Comparison of ENCODE assay signal across 23 mouse cellular contexts in the genomic region with DNA sequence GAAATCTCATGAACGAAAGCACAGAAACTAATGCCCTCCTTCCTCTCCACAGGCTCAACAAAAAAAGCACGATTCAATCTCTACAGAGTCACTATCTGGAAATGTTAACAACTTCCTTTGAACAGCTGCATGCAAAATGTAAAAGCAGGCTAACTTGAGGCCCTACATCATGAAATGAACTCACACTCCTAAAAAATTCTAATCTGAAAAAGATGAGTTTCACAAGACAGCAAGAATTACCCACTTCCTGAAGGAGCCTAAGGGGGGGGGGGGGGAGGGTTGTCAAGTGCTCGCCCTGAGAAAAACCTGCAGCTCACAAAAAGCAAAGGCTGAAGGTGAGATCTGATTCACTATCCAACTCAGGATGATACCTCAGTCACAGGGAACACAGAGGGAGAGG. TPM values are rescaled to one million over a fixed set of nuclear protein-coding genes. Genes with fewer than 3 reads are reported as not detected.
DNase-seq lines count a peak whose midpoint lies in the region; ATAC-seq and TF ChIP-seq lines count a peak whose summit lies in the region.
"Had no signal": no experiment of that assay in that cellular context is flagged by ENCODE, and none has a peak within 500 bp of the region (broad histone marks: within the 10 kb centered on the region; RNA-seq: fewer than 3 reads in every experiment).

No protein-coding gene starts in this region.

- H3K27ac ChIP-seq in heart, embryonic 10.5 days: no peak overlapping the region
- H3K27ac ChIP-seq in stomach, embryonic 16.5 days (ENCODE audit: low read length): peak overlapping the region; percentile 68; the same call in 1 of the 2 replicates
- H3K27ac ChIP-seq in stomach, postnatal 0 days (replicated peaks): no peak overlapping the region
- H3K27ac ChIP-seq in cerebellum, adult 2 months (ENCODE audit: insufficient read depth, low read length): no peak overlapping the region; the same call in 1 of the 2 replicates
- H3K27ac ChIP-seq: embryonic facial prominence, embryonic 10.5 days; forebrain, embryonic 15.5 days; heart, embryonic 15.5 days; hindbrain, embryonic 13.5 days; liver, embryonic 13.5 days; midbrain, embryonic 15.5 days; neural tube, embryonic 13.5 days had no signal

- peak; percentile 49 for DNase-seq in heart, adult 11 months
- no peak for DNase-seq in heart, embryonic 10.5 days (ENCODE audit: low spot score)
- no peak for DNase-seq in stomach, postnatal 0 days (ENCODE audit: low spot score)
- DNase-seq in naive thymus-derived CD4-positive, alpha-beta T cell, adult 2 months (ENCODE audit: low read depth): peak; percentile 74
- no peak for DNase-seq in layer of hippocampus, adult 9-11 months
- DNase-seq in cerebellum, adult 2 months: no peak
- DNase-seq: cerebellum, adult 9-10 months; heart, postnatal 36 days; kidney, postnatal 25 days; liver, embryonic 13.5 days; lung, embryonic 14.5 days; retina, postnatal 1 day; right cerebral cortex, postnatal 25 days; thymus, adult 18-20 months had no signal

- H3K4me3 ChIP-seq in heart, embryonic 10.5 days: no peak overlapping the region
- H3K4me3 ChIP-seq in stomach, embryonic 16.5 days (replicated peaks; ENCODE audit: low read length): no peak overlapping the region
- H3K4me3 ChIP-seq in stomach, postnatal 0 days (ENCODE audit: low read depth, low read length): no peak overlapping the region
- H3K4me3 ChIP-seq in cerebellum, adult 2 months (replicated peaks; ENCODE audit: insufficient read depth, low read depth, low read length): no peak overlapping the region
- H3K4me3 ChIP-seq: embryonic facial prominence, embryonic 10.5 days; forebrain, embryonic 15.5 days; heart, embryonic 15.5 days; hindbrain, embryonic 13.5 days; limb, embryonic 12.5 days; liver, embryonic 13.5 days; midbrain, embryonic 15.5 days; neural tube, embryonic 13.5 days had no signal

- WGBS in heart, embryonic 10.5 days: 66% methylated on average over 3 of the region's 3 CpGs
- 40% methylated on average over 3 of the region's 3 CpGs for WGBS in stomach, embryonic 16.5 days
- WGBS in stomach, postnatal 0 days: 25% methylated on average over 3 of the region's 3 CpGs
- WGBS in cerebellum, adult 2 months: 56% methylated on average over 3 of the region's 3 CpGs

- no peaks in the 10 kb centered on the region for H3K9me3 ChIP-seq in heart, embryonic 10.5 days
- no peaks in the 10 kb centered on the region for H3K9me3 ChIP-seq in stomach, embryonic 16.5 days (replicated peaks; ENCODE audit: control insufficient read depth, low read length)
- no peaks in the 10 kb centered on the region for H3K9me3 ChIP-seq in stomach, postnatal 0 days (ENCODE audit: control insufficient read depth, low read length)
- H3K9me3 ChIP-seq: embryonic facial prominence, embryonic 10.5 days; forebrain, embryonic 15.5 days; heart, embryonic 15.5 days; hindbrain, embryonic 13.5 days; limb, embryonic 12.5 days; liver, embryonic 13.5 days; midbrain, embryonic 15.5 days; neural tube, embryonic 13.5 days had no signal

- TF ChIP-seq CTCF in stomach, postnatal 0 days (IDR thresholded peaks at IDR 0.05; ENCODE audit: low read depth): no peak
- TF ChIP-seq CTCF in cerebellum, adult 2 months (IDR thresholded peaks at IDR 0.05; ENCODE audit: borderline replicate concordance, insufficient read depth, low read depth, low read length): no peak

- H3K9ac ChIP-seq in stomach, embryonic 16.5 days (ENCODE audit: low read length): no peak overlapping the region
- H3K9ac ChIP-seq in stomach, postnatal 0 days (ENCODE audit: low read length): no peak overlapping the region
- H3K9ac ChIP-seq: forebrain, embryonic 15.5 days; heart, embryonic 15.5 days; hindbrain, embryonic 13.5 days; limb, embryonic 12.5 days; liver, embryonic 13.5 days; lung, embryonic 14.5 days; midbrain, embryonic 15.5 days; neural tube, embryonic 13.5 days had no signal

- TF ChIP-seq POLR2A in cerebellum, adult 2 months (IDR thresholded peaks at IDR 0.05; ENCODE audit: borderline replicate concordance, insufficient read depth, low read length): no peak

- no peaks in the 10 kb centered on the region for H3K27me3 ChIP-seq in heart, embryonic 10.5 days (ENCODE audit: insufficient read depth, poor library complexity, severe bottlenecking)
- H3K27me3 ChIP-seq in stomach, embryonic 16.5 days (ENCODE audit: control insufficient read depth, insufficient read depth, low read length): no peaks in the 10 kb centered on the region
- no peaks in the 10 kb centered on the region for H3K27me3 ChIP-seq in stomach, postnatal 0 days (ENCODE audit: control insufficient read depth, insufficient read depth, low read length)
- no peaks in the 10 kb centered on the region for H3K27me3 ChIP-seq in cerebellum, adult 2 months (ENCODE audit: control insufficient read depth, insufficient read depth, low read length)
- H3K27me3 ChIP-seq: forebrain, embryonic 15.5 days; heart, embryonic 15.5 days; hindbrain, embryonic 13.5 days; limb, embryonic 12.5 days; liver, embryonic 13.5 days; midbrain, embryonic 15.5 days; neural tube, embryonic 13.5 days had no signal

- no peak for ATAC-seq in stomach, embryonic 16.5 days (ENCODE audit: insufficient read depth, low FRiP score)
- ATAC-seq in stomach, postnatal 0 days (ENCODE audit: low FRiP score, low TSS enrichment): no peak
- ATAC-seq in common myeloid progenitor, adult 5-6 weeks (replicated peaks; ENCODE audit: low read depth, poor library complexity, severe bottlenecking): peak; percentile 36
- ATAC-seq: forebrain, embryonic 15.5 days; midbrain, embryonic 15.5 days had no signal

- TF ChIP-seq EP300 in stomach, postnatal 0 days (optimal IDR thresholded peaks at IDR 0.05): no peak

- peaks cover 43% of the 10 kb centered on the region for H3K4me1 ChIP-seq in heart, embryonic 10.5 days
- peaks cover 38% of the 10 kb centered on the region for H3K4me1 ChIP-seq in stomach, embryonic 16.5 days (ENCODE audit: control insufficient read depth, insufficient read depth, low read length)
- peaks cover 6% of the 10 kb centered on the region for H3K4me1 ChIP-seq in stomach, postnatal 0 days (replicated peaks; ENCODE audit: control insufficient read depth, insufficient read depth)
- H3K4me1 ChIP-seq in cerebellum, adult 2 months (ENCODE audit: control insufficient read depth, insufficient read depth, low read length): peaks cover 30% of the 10 kb centered on the region

- no peak overlapping the region; the same call in 1 of the 2 replicates for H3K4me2 ChIP-seq in stomach, embryonic 16.5 days (ENCODE audit: low read depth, low read length)
- no peak overlapping the region for H3K4me2 ChIP-seq in stomach, postnatal 0 days (replicated peaks; ENCODE audit: low read depth)
- H3K4me2 ChIP-seq: forebrain, embryonic 15.5 days; heart, embryonic 15.5 days; hindbrain, embryonic 13.5 days; limb, embryonic 12.5 days; liver, embryonic 13.5 days; lung, embryonic 14.5 days; midbrain, embryonic 15.5 days; neural tube, embryonic 13.5 days had no signal

- peaks cover 4% of the 10 kb centered on the region; the same call in 1 of the 2 replicates for H3K36me3 ChIP-seq in heart, embryonic 10.5 days
- no peaks in the 10 kb centered on the region for H3K36me3 ChIP-seq in stomach, embryonic 16.5 days (ENCODE audit: control insufficient read depth, insufficient read depth, low read length)
- no peaks in the 10 kb centered on the region for H3K36me3 ChIP-seq in stomach, postnatal 0 days (ENCODE audit: control insufficient read depth, insufficient read depth, low read length)
- H3K36me3 ChIP-seq: forebrain, embryonic 15.5 days; heart, embryonic 15.5 days; hindbrain, embryonic 13.5 days; midbrain, embryonic 15.5 days; neural tube, embryonic 13.5 days had no signal

RNA-seq across cellular contexts. Expression of gene Ankrd11, which starts 27.0 kb away (rescaled TPM):
- 32.9 TPM in 2 replicates for polyA plus RNA-seq in heart, embryonic 10.5 days (2016; fragmentation: Nextera tagmentation; extraction: Ambion mirVana)
- polyA plus RNA-seq in stomach, embryonic 16.5 days (2015; fragmentation: Nextera tagmentation; extraction: Ambion mirVana): 23.1 and 24.6 TPM in 2 replicates
- polyA plus RNA-seq in stomach, postnatal 0 days (2015; fragmentation: Nextera tagmentation; extraction: Ambion mirVana): 35.0 and 35.8 TPM in 2 replicates
- total RNA-seq in common myeloid progenitor, adult 5-6 weeks (2017): 82.3 and 90.9 TPM in 2 replicates
- 104 and 105 TPM in 2 replicates for polyA plus RNA-seq in cerebellum, adult 2 months (2012; rRNA removed)

RNA-seq across cellular contexts. Expression of gene Spg7, which starts 47.7 kb away (rescaled TPM):
- polyA plus RNA-seq in heart, embryonic 10.5 days (2016; fragmentation: Nextera tagmentation; extraction: Ambion mirVana): 57.4 and 63.0 TPM in 2 replicates
- polyA plus RNA-seq in stomach, embryonic 16.5 days (2015; fragmentation: Nextera tagmentation; extraction: Ambion mirVana): 43.0 and 44.8 TPM in 2 replicates
- polyA plus RNA-seq in stomach, postnatal 0 days (2015; fragmentation: Nextera tagmentation; extraction: Ambion mirVana): 29.6 and 32.0 TPM in 2 replicates
- 50.3 and 51.8 TPM in 2 replicates for total RNA-seq in common myeloid progenitor, adult 5-6 weeks (2017)
- 103 and 104 TPM in 2 replicates for polyA plus RNA-seq in cerebellum, adult 2 months (2012; rRNA removed)

Comparison
In these comparisons a context has a peak if more than half of its experiments do, and no peak if none do; other contexts are left out.
1. DNase-seq: peak in heart, adult 11 months (single experiment) and naive thymus-derived CD4-positive, alpha-beta T cell, adult 2 months (single experiment); none in heart, embryonic 10.5 days (single experiment), stomach, postnatal 0 days (single experiment), layer of hippocampus, adult 9-11 months (single experiment) and cerebellum, adult 2 months (0 of 2).